Mouse (Mus musculus) embryonic facial prominence, embryonic 10.5 days (tissue): ENCODE results near the gene 2210010C04Rik. TPM values are rescaled to one million over a fixed set of nuclear protein-coding genes. Genes with fewer than 3 reads are reported as not detected.

Experiments used
- DNase-seq: peaks from one replicate; pipeline ENCODE4 v3.0.0-alpha.2; 2017; ENCODE audit warnings: low spot score
- H3K27ac ChIP-seq: fragments of 300-500 bp; sonication (generic); replicated peaks from 2 replicates; pipeline ENCODE4 v1.5.1; 2016; ENCODE audit warnings: mild to moderate bottlenecking
- H3K27me3 ChIP-seq: fragments of 300-500 bp; sonication (generic); replicated peaks from 2 replicates; pipeline ENCODE4 v1.6.1; 2016; ENCODE audit warnings: low read depth, mild to moderate bottlenecking; ENCODE audit not compliant: poor library complexity, severe bottlenecking
- H3K36me3 ChIP-seq: fragments of 300-500 bp; sonication (generic); replicated peaks from 2 replicates; pipeline ENCODE4 v1.6.1; 2016; ENCODE audit warnings: mild to moderate bottlenecking, moderate library complexity
- H3K4me1 ChIP-seq: fragments of 300-500 bp; sonication (generic); 2 replicates; pipeline ENCODE4 v1.6.1; 2016
- H3K4me3 ChIP-seq: fragments of 300-500 bp; sonication (generic); 2 replicates; pipeline ENCODE4 v1.5.1; 2016; ENCODE audit warnings: mild to moderate bottlenecking, moderate library complexity
- H3K9me3 ChIP-seq: fragments of 300-500 bp; sonication (generic); 2 replicates; pipeline ENCODE4 v1.6.1; 2016; ENCODE audit warnings: mild to moderate bottlenecking
- WGBS: fragments of 180-500 bp; shearing (Covaris S2); methylation state at CpG from one replicate; pipeline ENCODE4 v1.1.7; 2016; 5-methylcytosine and 5-hydroxymethylcytosine counted together
- polyA plus RNA-seq: library from polyadenylated mRNA; unstranded; fragments of >200 nt; fragmentation: Nextera tagmentation; extraction: Ambion mirVana; gene quantifications from 2 replicates; pipeline ENCODE4 v1.2.1, GENCODE M21; 2016

2210010C04Rik gene
- polyA plus RNA-seq: not detected in 2 replicates

DNA sequence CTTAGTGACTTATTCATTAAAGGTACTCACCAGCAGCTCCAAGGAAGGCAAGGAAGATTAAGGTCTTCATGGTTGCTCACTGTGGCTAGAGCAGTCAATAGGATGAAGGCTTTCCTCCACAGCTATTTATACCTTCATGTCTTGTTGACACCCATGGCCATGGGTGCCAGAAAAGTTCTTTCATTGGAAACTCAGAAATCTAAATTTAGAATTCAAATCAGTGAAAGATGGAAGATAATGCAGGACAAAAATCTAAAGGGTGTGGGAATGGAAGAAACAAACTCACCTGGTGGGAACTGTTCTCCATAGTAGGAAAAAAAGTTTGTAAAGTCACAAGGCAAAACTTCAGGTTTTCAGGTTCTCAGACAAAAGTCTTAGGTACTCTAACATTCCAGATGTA lies at the start of gene 2210010C04Rik:
2210010C04Rik (minus strand) TSS at position 101 of the 400 bp plus-strand sequence.
- Histone ChIP-seq H3K27me3 (no peaks in the 10 kb centered on the region), H3K9me3 (no peaks in the 10 kb centered on the region), H3K4me1 (no peaks in the 10 kb centered on the region), H3K27ac (no peak within 1 kb of the TSS), H3K4me3 (no peak within 1 kb of the TSS), H3K36me3 (no peaks in the 10 kb centered on the region)
- DNase-seq: no peak

DNA sequence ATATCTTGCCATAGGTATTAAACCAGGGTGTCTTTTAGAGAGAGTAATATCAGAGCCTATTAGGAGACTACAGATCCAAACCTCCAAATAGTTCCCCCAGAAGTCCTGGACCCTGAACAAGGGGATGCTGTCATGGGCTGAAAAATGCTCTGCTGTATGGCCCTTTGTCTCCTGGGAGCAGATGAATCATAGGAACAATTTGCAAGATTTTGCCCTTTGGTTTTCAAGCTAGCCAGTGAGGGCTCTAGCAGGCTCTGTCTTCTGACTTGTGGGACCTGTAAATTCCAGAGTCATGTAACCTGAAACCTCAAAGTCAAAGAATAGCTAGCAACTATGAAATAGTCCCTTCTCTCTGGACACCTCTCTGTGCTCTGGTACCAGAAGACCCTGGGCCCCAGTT lies 44.8 kb upstream of the 2210010C04Rik start:
- H3K36me3 ChIP-seq: no peaks in the 10 kb centered on the region
- DNase-seq: no peak
- no peak overlapping the region for H3K4me3 ChIP-seq
- no peaks in the 10 kb centered on the region for H3K9me3 ChIP-seq
- H3K27me3 ChIP-seq: no peaks in the 10 kb centered on the region
- H3K4me1 ChIP-seq: peaks cover 7% of the 10 kb centered on the region
- no peak overlapping the region for H3K27ac ChIP-seq

GRCm38 (mm10) chr6:41078539-41079303 lies 43.4 kb upstream of the 2210010C04Rik start:
- no peak for DNase-seq
- Histone ChIP-seq H3K27ac (no peak overlapping the region), H3K4me3 (no peak overlapping the region), H3K4me1 (peaks cover 7% of the 10 kb centered on the region), H3K27me3 (no peaks in the 10 kb centered on the region), H3K9me3 (no peaks in the 10 kb centered on the region), H3K36me3 (no peaks in the 10 kb centered on the region)
- WGBS: 76% methylated on average over 3 of the region's 3 CpGs

DNA sequence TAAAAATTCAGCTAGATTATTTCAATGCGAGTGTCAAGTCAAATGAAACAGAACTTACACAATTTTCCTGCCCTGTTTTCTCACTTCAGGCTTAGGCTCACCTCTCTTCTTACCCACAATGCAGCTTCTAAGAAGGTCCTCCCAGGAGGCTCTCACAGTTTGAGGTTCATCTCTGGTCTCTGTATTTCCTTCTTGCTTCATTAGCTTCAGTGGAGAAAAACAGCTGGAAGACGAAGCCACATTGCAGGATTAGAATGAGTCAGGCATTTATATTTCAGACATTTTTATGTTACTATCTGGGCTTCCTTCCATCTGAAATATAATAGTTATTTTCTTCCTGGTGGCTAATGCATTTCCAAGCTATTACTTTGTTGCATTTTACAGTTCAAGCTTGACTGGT lies 40.4 kb upstream of the 2210010C04Rik start:
- Histone ChIP-seq H3K4me3 (no peak overlapping the region), H3K36me3 (no peaks in the 10 kb centered on the region), H3K9me3 (no peaks in the 10 kb centered on the region), H3K27ac (no peak overlapping the region), H3K4me1 (peaks cover 7% of the 10 kb centered on the region), H3K27me3 (no peaks in the 10 kb centered on the region)
- no peak for DNase-seq
- WGBS: 78% methylated on average over 2 of the region's 2 CpGs

DNA sequence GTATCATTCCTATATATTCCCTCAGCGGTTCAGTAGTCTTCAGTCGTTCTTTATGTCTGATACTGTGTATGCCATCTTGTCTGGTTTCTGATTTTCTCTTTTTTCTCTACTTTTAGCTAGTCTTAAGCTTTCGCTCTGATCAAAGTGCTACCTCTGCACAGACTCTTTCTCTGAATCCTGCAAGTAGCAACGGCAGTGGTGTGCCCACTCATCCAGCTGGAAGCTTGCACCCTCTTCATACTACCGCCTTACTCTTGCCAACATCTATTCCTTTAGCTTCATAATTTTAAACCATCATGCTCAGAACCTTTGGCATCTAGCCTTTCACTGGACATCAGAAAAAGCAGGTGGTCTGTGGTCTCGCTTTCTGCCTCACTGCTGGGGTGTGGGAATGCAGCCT lies 28.0 kb upstream of the 2210010C04Rik start:
- no peak for DNase-seq
- no peaks in the 10 kb centered on the region for H3K36me3 ChIP-seq
- no peak overlapping the region for H3K27ac ChIP-seq
- H3K4me1 ChIP-seq: no peaks in the 10 kb centered on the region
- WGBS: 92% methylated on average over 6 of the region's 6 CpGs
- no peaks in the 10 kb centered on the region for H3K9me3 ChIP-seq
- H3K27me3 ChIP-seq: no peaks in the 10 kb centered on the region
- no peak overlapping the region for H3K4me3 ChIP-seq

- no peak overlapping the region for H3K4me3 ChIP-seq
- no peaks in the 10 kb centered on the region for H3K9me3 ChIP-seq
- H3K4me1 ChIP-seq: no peaks in the 10 kb centered on the region
- H3K36me3 ChIP-seq: no peaks in the 10 kb centered on the region
- H3K27ac ChIP-seq: no peak overlapping the region
- WGBS: 66% methylated on average over 3 of the region's 3 CpGs
- DNase-seq: no peak
- no peaks in the 10 kb centered on the region for H3K27me3 ChIP-seq
Measured at GRCm38 (mm10) chr6:41062746-41063145, 27.4 kb upstream of the 2210010C04Rik start.

- no peak for DNase-seq
- no peaks in the 10 kb centered on the region for H3K27me3 ChIP-seq
- WGBS: 88% methylated on average over 2 of the region's 2 CpGs
- no peak overlapping the region for H3K27ac ChIP-seq
- H3K9me3 ChIP-seq: no peaks in the 10 kb centered on the region
- no peak overlapping the region for H3K4me3 ChIP-seq
- no peaks in the 10 kb centered on the region for H3K36me3 ChIP-seq
- H3K4me1 ChIP-seq: no peaks in the 10 kb centered on the region
Measured at GRCm38 (mm10) chr6:41062081-41062480, 26.8 kb upstream of the 2210010C04Rik start.

GRCm38 (mm10) chr6:41061085-41061484 lies 25.8 kb upstream of the 2210010C04Rik start:
- no peaks in the 10 kb centered on the region for H3K9me3 ChIP-seq

DNA sequence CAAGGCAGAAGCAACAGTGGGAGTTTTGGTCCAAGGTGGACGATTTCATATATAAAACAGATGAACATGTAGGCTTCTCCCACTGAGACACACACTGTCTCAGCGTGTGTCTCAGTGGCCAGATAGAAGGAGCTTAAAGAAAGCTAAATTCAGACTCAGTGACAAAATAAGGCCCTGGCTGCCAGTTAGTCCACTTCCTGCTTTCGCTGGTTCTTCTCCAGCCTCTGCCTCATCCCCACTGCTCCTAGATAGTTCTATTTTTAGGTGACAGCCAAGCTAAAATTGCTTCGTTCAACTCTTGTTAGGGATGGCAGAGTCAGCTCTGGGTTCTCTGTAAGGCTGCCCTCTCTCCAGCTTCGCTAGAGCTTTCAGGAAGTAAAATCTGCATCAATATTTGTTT lies 22.3 kb upstream of the 2210010C04Rik start:
- H3K36me3 ChIP-seq: no peaks in the 10 kb centered on the region
- DNase-seq: no peak
- 80% methylated on average over 5 of the region's 5 CpGs for WGBS
- no peaks in the 10 kb centered on the region for H3K4me1 ChIP-seq
- no peaks in the 10 kb centered on the region for H3K27me3 ChIP-seq
- H3K27ac ChIP-seq: no peak overlapping the region
- H3K4me3 ChIP-seq: no peak overlapping the region
- H3K9me3 ChIP-seq: no peaks in the 10 kb centered on the region

More at GRCm38 (mm10) chr6:41061085-41061484, 25.8 kb upstream of the 2210010C04Rik start:
- Histone ChIP-seq H3K4me3 (no peak overlapping the region), H3K27me3 (no peaks in the 10 kb centered on the region), H3K27ac (no peak overlapping the region), H3K4me1 (no peaks in the 10 kb centered on the region), H3K36me3 (no peaks in the 10 kb centered on the region)
- WGBS: 76% methylated on average over 5 of the region's 5 CpGs
- no peak for DNase-seq

GRCm38 (mm10) chr6:41055581-41055980 lies 20.3 kb upstream of the 2210010C04Rik start:
- 42% methylated on average over 2 of the region's 2 CpGs for WGBS
- Histone ChIP-seq H3K36me3 (no peaks in the 10 kb centered on the region), H3K27ac (no peak overlapping the region), H3K4me1 (no peaks in the 10 kb centered on the region), H3K27me3 (no peaks in the 10 kb centered on the region), H3K4me3 (no peak overlapping the region), H3K9me3 (no peaks in the 10 kb centered on the region)
- peak; percentile 29 for DNase-seq

- no peak overlapping the region for H3K4me3 ChIP-seq
- no peaks in the 10 kb centered on the region for H3K4me1 ChIP-seq
- WGBS: 75% methylated on average over 2 of the region's 2 CpGs
- no peak for DNase-seq
- no peak overlapping the region for H3K27ac ChIP-seq
- no peaks in the 10 kb centered on the region for H3K36me3 ChIP-seq
- H3K9me3 ChIP-seq: no peaks in the 10 kb centered on the region
- H3K27me3 ChIP-seq: no peaks in the 10 kb centered on the region
Measured at GRCm38 (mm10) chr6:41054379-41054778, 19.1 kb upstream of the 2210010C04Rik start.

GRCm38 (mm10) chr6:41051824-41052223 lies 16.5 kb upstream of the 2210010C04Rik start:
- WGBS: 88% methylated on average over 4 of the region's 4 CpGs

GRCm38 (mm10) chr6:41048602-41049001 lies 13.3 kb upstream of the 2210010C04Rik start:
- WGBS: 66% methylated on average over 1 of the region's 1 CpGs
- Histone ChIP-seq H3K9me3 (no peaks in the 10 kb centered on the region), H3K36me3 (no peaks in the 10 kb centered on the region), H3K27me3 (no peaks in the 10 kb centered on the region), H3K4me1 (no peaks in the 10 kb centered on the region), H3K4me3 (no peak overlapping the region), H3K27ac (no peak overlapping the region)
- no peak for DNase-seq

More at GRCm38 (mm10) chr6:41051824-41052223, 16.5 kb upstream of the 2210010C04Rik start:
- Histone ChIP-seq H3K36me3 (no peaks in the 10 kb centered on the region), H3K9me3 (no peaks in the 10 kb centered on the region), H3K4me1 (no peaks in the 10 kb centered on the region), H3K4me3 (no peak overlapping the region), H3K27ac (no peak overlapping the region), H3K27me3 (no peaks in the 10 kb centered on the region)
- no peak for DNase-seq
